Mouse (Mus musculus) mouse trophoblast stem cell (cell line): ENCODE results near the gene Def8.
"Not testable (repeated sequence)": the region's sequence is repeated elsewhere in the genome, so short reads cannot be mapped to it uniquely, and the experiment has no call there.

ENCODE experiments used
- in situ Hi-C, 2 experiments: fragments of 300-500 bp; cut with MseI, MboI; formaldehyde crosslinking; loops; 2 replicates in 1 of 2; 3 replicates in 1 of 2; pipeline ENCODE4 v1.15.1; 2025

Def8 gene

DNA sequence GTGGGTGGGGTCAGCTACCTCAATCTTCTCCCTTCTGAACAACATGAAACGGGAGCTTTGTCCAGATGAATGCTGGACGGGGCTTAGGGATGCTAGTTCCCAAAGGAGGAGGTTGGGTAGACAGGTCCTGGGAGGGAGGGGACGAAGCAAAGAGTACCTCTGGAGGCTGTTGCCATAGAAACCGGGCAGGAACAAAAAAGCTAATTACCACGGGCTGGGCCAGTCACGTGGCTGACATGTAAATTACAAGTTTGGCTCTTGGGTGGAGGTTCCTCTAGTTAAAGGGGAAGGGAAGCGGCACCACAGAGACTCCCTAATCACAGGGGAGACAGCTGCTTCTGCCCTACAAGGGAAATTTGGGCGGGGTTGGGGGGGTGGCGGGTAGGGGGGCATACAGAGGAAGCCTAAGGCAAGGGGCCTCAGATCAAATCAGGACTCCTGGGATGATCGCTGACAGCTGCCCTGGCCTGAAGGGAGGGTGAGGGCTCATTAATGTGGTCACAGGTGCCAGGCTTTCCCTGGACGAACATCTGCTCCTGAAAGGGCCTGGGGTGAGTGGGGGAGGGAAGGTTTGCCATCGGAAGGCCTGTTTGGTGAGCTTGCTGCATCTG is 10.7 kb upstream of the Def8 start:
- in situ Hi-C loops, result no loop called here

DNA sequence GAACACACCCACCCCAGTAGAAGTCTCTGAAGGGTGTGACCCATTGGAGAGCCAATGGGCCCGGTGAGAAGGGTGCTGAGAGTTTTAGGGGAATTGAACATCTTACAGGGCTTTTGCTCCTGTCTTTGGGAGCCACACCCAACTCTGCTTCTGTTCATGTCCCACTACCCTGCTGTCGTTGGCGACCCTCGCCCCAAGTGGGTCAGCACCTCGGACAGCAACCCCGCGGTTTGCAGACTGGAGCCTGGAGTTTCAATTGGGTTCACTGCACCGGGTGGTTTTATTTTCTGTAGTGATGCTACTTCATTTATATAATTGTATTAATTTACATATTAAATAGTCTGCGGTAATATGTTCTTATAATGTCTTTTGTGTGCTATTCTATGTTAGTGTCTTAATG is 9.1 kb upstream of the Def8 start:
- in situ Hi-C loops, result no loop called here

DNA sequence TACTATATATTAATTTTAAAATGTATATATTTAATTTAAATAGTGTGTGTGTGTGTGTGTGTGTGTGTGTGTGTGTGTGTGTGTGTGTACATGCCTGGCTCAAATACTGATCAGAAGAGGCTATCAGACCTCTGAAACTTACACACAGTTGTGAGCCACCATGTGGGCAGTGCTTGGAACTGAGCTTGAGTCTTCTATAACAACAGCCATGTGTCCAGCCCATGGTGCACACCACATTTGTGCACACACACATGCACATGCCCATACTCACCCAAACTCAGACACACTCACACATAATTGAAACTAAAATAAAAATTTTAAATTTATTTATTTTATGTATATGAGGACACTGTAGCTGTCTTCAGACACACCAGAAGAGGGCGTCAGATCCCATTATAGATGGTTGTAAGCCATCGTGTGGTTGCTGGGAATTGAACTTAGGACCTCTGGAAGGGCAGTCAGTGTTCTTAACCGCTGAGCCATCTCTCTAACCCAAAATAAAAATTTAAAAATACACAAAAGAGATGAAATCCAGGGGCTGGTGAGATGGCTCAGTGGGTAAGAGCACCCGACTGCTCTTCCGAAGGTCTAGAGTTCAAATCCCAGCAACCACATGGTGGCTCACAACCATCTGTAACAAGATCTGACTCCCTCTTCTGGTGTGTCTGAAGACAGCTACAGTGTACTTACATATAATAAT is 8.2 kb upstream of the Def8 start:
- in situ Hi-C loops, result not testable (repeated sequence)

GRCm38 (mm10) chr8:123415967-123416943 is 7.1 kb upstream of the Def8 start:
- in situ Hi-C loops, result no loop called here

GRCm38 (mm10) chr8:123416944-123417555 is 6.3 kb upstream of the Def8 start:
- in situ Hi-C loops, result no loop called here

- in situ Hi-C loops, result no loop called here
Measured at GRCm38 (mm10) chr8:123419711-123420110, 3.6 kb upstream of the Def8 start.

GRCm38 (mm10) chr8:123420525-123421281 is 2.6 kb upstream of the Def8 start:
- in situ Hi-C loops, result no loop called here

- in situ Hi-C loops, result no loop called here
Measured at GRCm38 (mm10) chr8:123421325-123421724, 2.0 kb upstream of the Def8 start.

- in situ Hi-C loops, result no loop called here
Measured at GRCm38 (mm10) chr8:123422056-123422780, 1.1 kb upstream of the Def8 start.

DNA sequence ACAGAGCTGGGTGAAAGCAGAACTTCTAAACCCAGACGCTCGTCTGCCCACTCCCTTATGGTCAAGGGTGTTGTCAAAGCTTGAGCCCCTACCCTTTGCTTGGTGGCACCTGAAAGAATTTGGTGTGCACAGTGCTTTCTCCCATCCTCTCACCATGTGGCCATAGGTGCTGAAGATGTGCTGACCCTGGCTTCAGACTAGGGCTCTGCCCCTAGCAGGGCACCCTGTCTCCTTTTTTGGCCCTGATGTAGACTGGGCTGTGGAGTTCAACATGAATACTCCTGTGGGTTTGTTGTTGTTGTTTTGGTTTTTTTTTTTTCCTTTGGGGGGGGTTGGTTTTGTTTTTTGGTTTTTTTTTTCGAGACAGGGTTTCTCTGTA is 557 bp upstream of the Def8 start:
- in situ Hi-C loops, result no loop called here

DNA sequence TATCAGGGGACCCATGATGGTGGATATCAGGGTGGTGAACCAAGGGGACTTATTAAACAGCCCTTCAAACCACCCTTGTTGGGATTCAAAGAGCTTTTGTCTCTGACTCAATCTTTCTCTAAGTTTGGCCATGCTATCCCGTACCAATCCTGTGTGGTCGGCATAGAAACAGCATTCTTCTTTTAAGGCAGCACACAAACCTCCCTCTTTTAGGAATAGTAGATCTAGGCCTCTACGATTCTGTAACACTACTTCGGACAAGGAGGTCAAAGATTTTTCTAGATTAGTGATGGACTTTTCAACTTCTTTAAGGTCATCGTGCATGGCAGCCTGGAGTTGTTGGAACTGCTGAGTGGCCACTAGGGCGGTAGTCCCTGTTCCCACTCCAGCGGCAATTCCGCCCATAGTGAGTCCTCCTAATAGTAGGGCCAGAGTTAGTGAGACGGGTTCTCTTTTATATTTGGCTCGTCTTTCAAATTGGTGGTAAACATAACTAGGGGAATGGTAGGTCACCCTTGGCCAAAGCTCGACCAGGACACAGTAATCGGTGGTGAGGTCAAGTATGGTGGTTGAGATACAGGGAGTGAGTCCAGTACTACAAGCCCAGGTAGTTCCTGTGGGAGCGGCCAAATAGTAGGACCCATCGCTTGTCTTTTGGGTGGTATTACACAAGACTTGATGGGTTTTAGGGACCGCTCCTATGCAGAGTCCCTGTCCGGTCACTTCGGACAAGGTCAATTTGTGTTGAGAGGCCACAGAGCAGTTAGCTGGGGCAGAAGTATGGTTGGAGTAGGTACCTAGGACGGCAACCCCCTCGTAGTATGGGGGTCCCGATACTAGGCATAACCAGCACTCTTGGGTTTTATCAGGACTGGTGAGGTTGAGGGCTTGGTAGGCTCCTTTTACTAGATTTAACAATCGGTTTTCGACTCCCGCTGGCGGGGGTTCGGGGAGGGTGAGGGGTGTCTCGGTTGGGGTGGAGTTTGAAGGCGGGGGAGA is 3.5 kb downstream of the Def8 start:
- in situ Hi-C loops, result no loop called here

DNA sequence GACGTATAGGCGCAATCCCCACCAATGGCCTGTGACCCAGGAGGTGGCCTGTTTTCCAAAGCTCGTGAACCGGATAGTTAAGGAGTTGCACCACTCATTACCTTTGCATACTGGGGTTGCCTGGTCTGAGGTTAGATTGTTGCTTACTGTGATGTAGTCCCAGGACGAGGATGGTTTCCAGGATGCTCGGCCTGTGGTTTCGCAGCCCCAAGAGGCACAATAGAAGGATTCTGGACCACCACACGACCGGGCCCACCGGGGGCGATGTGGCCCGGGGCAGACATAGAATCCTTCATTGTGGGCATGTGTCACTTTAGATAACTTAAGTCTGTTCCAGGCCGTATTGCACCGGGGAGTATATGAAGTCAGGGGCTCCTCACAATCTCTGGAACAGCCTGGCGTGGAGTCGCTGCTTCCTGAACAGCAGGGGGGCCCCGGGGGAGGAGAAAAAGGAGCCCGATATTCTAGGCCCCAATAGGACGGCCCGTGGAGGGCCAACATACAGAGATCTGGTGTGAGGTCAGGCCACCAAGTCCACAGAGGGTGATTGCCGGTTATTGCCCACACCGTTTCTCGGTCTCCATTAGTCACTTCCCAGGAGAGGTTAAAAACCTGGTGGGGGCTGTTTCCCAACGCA is 4.4 kb downstream of the Def8 start:
- in situ Hi-C loops, result no loop called here

DNA sequence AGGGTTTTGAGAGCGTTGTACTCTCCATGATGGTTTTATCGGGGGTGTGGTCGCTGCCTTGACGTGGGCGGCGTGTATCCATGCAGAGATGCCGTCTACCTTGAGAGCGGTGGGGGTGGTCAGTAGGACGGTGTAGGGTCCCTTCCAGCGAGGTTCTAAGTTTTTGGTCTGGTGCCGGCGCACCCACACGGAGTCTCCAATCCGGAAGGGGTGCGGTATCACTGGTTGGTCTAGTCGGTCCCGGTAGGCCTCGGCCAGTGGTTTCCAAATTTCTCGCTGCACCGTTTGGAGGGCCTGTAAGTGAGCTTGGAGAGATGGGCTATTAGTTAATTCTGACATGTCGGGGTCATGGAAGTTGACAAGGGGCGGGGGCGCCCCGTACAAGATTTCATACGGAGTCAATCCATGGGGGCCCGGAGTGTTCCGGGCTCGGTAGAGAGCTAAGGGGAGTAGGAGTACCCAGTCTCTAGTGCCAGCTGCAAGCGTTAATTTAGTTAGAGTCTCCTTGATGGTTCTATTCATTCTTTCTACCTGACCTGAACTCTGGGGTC is 5.1 kb downstream of the Def8 start:
- in situ Hi-C loops, result no loop called here

- in situ Hi-C loops, result no loop called here
Measured at GRCm38 (mm10) chr8:123428939-123429721, 5.8 kb downstream of the Def8 start.

DNA sequence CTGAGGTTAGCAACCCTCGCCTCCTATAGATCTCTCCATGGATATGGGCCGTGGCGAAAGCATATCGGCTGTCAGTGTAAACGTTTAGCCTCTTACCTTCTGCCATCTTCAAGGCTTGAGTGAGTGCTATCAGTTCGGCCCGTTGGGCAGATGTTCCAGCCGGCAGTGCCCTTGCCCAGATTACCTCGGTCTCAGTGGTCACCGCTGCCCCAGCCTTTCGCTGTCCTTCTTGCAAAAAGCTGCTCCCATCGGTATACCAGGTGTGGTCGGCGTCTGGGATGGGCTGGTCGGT is 6.3 kb downstream of the Def8 start:
- in situ Hi-C loops, result not testable (repeated sequence)

DNA sequence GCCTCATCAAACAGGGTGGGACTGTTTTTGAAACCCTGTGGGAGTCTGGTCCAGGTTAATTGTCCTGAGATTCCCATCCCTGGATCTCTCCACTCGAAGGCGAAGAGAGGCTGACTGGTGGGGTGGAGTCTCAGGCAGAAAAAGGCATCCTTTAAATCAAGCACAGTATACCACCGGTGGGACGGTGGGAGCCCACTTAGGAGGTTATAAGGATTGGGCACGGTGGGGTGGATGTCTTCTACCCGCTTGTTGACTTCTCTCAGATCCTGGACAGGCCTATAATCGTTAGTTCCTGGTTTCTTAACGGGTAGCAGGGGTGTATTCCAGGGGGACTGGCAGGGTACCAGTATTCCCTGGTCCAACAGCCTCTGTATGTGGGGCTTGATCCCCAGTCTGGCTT is 7.6 kb downstream of the Def8 start:
- in situ Hi-C loops, result not testable (repeated sequence)

- in situ Hi-C loops, result no loop called here
Measured at GRCm38 (mm10) chr8:123431616-123432365, 8.5 kb downstream of the Def8 start.
